Mouse (Mus musculus) layer of hippocampus, postnatal 25 days (tissue): Measurements from ENCODE around the gene Tsc1. TPM values are rescaled to one million over a fixed set of nuclear protein-coding genes. Genes with fewer than 3 reads are reported as not detected.

Source experiments
- DNase-seq, 2 experiments: peaks; one replicate each; pipeline ENCODE4 v3.0.0; 2022; ENCODE audit warnings: mixed read lengths in 2 of 2, low spot score in 1 of 2; ENCODE audit errors: extremely low spot score in 1 of 2
- total RNA-seq, 2 experiments: library from RNA; stranded (reverse); gene quantifications; 2 replicates each; pipeline ENCODE4 v1.2.3; 2021

Gene Tsc1
- total RNA-seq, 2 experiments from 2014 or later: 36.1 to 44.0 TPM

DNA sequence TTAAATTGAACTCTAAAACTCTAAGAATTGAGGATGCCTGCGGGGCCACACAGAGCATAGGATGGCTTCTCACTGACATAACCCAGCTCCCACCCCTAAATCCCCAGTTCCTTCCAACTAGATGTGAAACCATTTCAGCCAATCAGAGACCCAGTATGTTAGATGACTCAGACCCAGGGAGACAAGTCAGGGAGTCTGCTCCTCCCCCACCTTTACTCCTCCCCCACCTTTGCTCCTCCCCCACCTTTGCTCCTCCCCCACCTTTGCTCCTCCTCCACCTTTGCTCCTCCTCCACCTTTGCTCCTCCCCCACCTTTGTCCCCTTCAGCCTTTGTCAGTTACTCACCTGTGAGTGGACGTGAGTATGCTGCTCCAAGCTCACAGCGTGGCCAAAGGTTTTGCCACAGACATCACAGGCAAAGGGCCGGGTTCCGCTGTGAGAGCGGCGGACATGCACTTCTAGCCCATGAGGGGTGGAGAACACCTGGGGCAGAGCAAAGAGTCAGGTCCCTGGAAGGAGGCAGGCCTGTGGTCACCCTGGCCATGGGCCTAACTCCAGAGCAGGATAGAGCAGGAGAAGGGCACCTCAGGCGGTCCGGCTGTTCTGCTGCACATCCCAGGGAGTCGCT, 28.5 kb upstream of the Tsc1 start:
- DNase-seq: no peak

GRCm38 (mm10) chr2:28613599-28613998, 27.4 kb upstream of the Tsc1 start:
- no peak for DNase-seq

- DNase-seq: no peak
Measured at GRCm38 (mm10) chr2:28616358-28616757, 24.7 kb upstream of the Tsc1 start.

DNA sequence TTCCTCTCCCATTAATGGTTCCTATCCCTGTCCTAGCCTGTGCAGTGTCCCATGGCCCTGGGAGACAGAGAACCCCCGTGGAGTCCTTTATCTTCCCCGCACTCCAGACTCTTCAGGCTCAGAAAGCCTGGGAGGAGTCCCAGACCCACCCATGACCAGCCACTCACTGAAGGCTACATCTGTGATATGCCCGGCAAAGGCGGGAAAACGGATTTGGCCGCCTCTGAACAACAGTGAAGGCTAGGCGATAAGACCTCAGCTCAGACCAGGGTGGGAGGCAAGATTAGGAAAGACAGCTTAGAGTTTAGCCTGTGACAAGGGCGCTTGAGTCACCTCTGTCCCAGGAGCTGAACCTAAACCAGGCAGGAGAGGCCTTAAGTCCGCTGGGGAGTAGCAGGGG, 24.2 kb upstream of the Tsc1 start:
- DNase-seq: no peak

GRCm38 (mm10) chr2:28617498-28618486, 23.2 kb upstream of the Tsc1 start:
- DNase-seq: no peak

GRCm38 (mm10) chr2:28618777-28619336, 22.2 kb upstream of the Tsc1 start:
- DNase-seq: no peak

GRCm38 (mm10) chr2:28619369-28619768, 21.7 kb upstream of the Tsc1 start:
- DNase-seq: no peak

- DNase-seq: no peak
Measured at GRCm38 (mm10) chr2:28620522-28620921, 20.5 kb upstream of the Tsc1 start.

GRCm38 (mm10) chr2:28621111-28621510, 19.9 kb upstream of the Tsc1 start:
- no peak for DNase-seq

GRCm38 (mm10) chr2:28621664-28622171, 19.3 kb upstream of the Tsc1 start, which contains the start of gene Gfi1b:
Gene Gfi1b, minus strand, starts transcription at chr2:28621982.
- no peak for DNase-seq

- DNase-seq: peak; percentile 14 to 16
Measured at GRCm38 (mm10) chr2:28622521-28623124, 18.4 kb upstream of the Tsc1 start.

DNA sequence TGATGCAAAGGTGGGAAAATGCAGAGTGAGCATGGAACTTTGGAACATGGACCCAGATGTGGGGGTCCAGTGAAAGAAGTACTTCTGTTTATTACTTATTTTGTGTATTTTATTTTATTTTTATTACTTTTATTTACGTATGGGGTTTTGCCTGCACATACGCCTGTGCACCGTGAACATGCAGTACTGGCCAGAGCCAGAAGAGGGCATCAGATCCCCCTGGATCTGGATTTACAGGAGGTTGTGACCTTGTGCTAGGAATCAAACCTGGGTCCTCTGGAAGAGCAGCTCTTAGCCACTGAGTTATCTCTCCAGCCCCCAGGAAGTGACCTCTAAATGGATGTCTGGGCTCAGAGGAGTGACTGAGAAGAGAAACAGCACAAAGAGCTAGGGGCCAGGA, 16.2 kb upstream of the Tsc1 start:
- no peak for DNase-seq

- DNase-seq: no peak
Measured at GRCm38 (mm10) chr2:28626038-28626437, 15.0 kb upstream of the Tsc1 start.

GRCm38 (mm10) chr2:28628053-28628452, 13.0 kb upstream of the Tsc1 start:
- DNase-seq: no peak

- no peak for DNase-seq
Measured at GRCm38 (mm10) chr2:28629911-28630381, 11.1 kb upstream of the Tsc1 start.

DNA sequence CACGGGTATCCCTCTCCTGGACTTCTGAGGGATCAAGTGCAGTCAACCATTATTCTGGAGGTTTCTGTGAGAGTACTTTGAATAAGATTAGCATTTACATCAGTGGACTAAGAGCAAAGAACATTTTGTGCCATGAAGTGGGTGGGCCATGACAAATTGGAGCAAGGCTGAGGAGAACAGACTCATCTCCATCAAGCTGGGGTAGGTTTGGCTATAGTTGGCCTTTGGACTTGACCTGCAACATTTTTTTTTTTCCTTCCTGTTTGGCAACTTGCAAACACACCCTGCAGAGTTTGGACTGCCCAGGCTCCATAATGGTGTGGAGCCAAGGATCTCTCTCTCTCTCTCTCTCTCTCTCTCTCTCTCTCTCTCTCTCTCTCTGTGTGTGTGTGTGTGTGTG, 8.4 kb upstream of the Tsc1 start:
- DNase-seq: no peak

DNA sequence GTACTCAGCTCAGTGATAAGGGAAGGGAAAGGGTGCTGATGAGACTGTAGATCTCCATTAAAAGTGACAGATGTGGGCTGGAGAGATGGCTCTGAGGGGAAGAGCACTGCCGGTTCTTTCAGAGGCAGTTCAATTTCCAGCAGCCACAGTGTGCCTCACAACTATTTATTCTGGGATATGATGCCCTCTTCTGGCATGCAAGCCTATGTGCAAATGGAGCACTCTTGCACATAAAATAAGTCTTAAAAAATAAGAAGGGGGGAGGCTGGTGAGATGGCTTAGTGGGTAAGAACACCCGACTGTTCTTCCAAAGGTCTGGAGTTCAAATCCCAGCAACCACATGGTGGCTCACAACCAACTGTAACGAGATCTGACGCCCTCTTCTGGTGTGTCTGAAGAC, 7.9 kb upstream of the Tsc1 start:
- no peak for DNase-seq

- no peak for DNase-seq
Measured at GRCm38 (mm10) chr2:28635199-28635598, 5.8 kb upstream of the Tsc1 start.

- no peak for DNase-seq
Measured at GRCm38 (mm10) chr2:28637106-28637845, 3.8 kb upstream of the Tsc1 start.

DNA sequence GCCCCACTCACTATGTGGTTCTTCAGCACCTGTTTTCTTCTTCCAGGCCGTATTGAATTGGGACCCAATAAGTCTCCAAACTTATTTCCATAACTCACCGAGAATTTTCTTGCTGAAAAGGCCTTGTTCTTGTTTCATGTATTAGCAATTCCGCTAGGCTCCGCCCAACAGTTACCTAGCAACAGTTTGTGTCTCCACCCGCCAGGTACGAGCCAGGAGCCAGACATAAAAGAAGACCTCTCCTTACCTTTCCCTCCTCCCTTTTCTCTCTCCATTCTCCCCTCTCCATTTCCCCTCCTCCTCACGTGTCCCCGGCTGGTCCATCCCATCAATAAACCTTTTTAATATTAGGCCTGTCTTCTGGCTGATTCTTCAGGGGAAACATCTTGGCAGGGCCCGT, 2.7 kb upstream of the Tsc1 start:
- no peak for DNase-seq
